Mouse (Mus musculus): ENCODE measurements around the gene Cd83.

DNA sequence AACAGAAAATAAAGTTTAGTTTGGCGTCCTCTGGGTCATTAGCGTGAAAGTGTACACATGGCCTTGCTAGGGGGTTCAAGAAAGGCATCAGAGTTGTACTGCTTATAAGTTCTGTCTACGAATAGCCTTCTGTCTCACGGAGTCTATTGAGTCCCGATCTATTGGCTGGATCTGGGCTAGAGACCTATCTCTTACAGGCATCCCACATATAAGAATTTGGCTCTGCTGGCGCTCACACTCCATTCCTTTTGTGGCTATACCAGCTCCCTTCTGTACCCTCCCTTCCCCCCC is 34.4 kb downstream of the Cd83 start:
- TF ChIP-seq CTCF (IDR thresholded peaks at IDR 0.05; ENCODE audit: low read depth) = no peak
- no peak for TF ChIP-seq EP300 (IDR thresholded peaks at IDR 0.05; ENCODE audit: low read depth)

Measured in heart, postnatal 0 days (tissue).